Mouse (Mus musculus): ENCODE measurements around the gene Map3k20.

- TF ChIP-seq POLR2A (IDR thresholded peaks at IDR 0.05; ENCODE audit: borderline replicate concordance, extremely low read depth, low read depth, low read length) (no peak), CTCF (IDR thresholded peaks at IDR 0.05; ENCODE audit: insufficient read depth, low read length) (no peak)
Measured at GRCm38 (mm10) chr2:72351776-72352175, 66.3 kb downstream of the Map3k20 start.

Data from lung, adult 2 months (tissue).